Mouse (Mus musculus) urinary bladder, adult 18-20 months (tissue): ENCODE data around the gene Prex1.

Experiments used
- DNase-seq, 2 experiments: peaks; one replicate each; pipeline ENCODE4 v3.0.0; 2022; ENCODE audit warnings: low spot score in 2 of 2, mixed read lengths in 2 of 2

The Prex1 gene

GRCm38 (mm10) chr2:166606053-166606452 lies 107.6 kb downstream of the Prex1 start:
- DNase-seq, result no peak

- DNase-seq, result no peak
Measured at GRCm38 (mm10) chr2:166605164-166605831, 108.3 kb downstream of the Prex1 start.

- no peak for DNase-seq
Measured at GRCm38 (mm10) chr2:166602948-166603347, 110.7 kb downstream of the Prex1 start.

- no peak for DNase-seq
Measured at GRCm38 (mm10) chr2:166601420-166601819, 112.2 kb downstream of the Prex1 start.

DNA sequence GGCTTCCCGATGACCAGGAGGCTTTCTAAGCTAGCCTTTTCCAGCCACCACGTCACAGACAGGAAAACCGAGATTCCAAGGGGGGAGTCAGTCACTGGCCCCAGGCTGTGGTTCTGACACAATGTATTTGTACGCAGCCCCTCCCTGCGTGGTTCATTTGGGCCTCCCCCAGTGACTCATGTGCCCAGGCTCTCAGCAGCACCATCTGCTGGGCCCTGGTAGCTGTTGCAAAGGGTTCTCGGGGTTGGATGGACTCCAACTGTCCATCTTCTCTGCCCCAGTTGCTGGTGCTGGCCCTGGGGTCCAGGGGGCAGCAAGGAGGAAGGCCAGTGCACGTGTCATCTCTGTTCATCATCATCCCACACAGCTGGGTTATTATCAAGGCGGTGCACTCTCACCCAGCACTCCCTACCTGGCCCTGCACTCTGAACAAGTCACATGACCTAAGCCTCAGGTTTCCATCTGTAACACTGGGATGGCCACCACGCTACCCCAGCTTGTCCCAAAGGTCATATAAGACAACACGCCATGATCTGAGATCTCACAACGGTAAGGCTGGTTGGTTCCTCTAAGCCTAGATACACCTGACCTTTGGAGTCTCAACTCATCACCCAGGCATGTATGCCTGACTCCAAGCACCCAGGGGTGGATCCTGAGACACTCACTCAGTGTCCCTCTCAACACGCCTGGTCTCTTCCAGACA lies 115.0 kb downstream of the Prex1 start:
- DNase-seq, result no peak

DNA sequence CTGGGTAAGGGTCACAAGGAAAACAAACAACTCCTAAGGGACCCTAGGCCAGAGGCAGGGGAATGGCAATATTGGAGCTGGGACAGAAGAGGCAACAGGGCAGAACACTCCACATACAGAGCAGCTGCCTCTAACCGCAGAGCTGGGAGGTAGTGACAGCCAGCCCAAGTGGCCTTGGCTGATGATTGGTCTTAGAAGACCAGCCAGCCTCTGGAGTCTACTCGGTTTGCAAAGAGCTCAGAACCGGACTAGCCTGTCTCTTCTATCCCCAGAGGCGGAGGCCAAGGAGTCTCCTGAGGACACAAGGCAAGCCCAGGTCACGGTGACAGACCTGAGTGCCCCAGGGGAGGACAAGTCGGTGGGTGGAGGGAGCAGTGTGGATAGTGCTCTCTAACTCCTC lies 115.9 kb downstream of the Prex1 start:
- DNase-seq, result no peak

- peak; percentile 48 to 85 for DNase-seq
Measured at GRCm38 (mm10) chr2:166592034-166592912, 121.4 kb downstream of the Prex1 start.

GRCm38 (mm10) chr2:166584491-166584890 lies 129.1 kb downstream of the Prex1 start:
- DNase-seq, result no peak

- no peak for DNase-seq
Measured at GRCm38 (mm10) chr2:166583292-166583691, 130.3 kb downstream of the Prex1 start.

- DNase-seq, result no peak
Measured at GRCm38 (mm10) chr2:166581881-166582583, 131.6 kb downstream of the Prex1 start.

GRCm38 (mm10) chr2:166579793-166580192 lies 133.8 kb downstream of the Prex1 start:
- no peak for DNase-seq

DNA sequence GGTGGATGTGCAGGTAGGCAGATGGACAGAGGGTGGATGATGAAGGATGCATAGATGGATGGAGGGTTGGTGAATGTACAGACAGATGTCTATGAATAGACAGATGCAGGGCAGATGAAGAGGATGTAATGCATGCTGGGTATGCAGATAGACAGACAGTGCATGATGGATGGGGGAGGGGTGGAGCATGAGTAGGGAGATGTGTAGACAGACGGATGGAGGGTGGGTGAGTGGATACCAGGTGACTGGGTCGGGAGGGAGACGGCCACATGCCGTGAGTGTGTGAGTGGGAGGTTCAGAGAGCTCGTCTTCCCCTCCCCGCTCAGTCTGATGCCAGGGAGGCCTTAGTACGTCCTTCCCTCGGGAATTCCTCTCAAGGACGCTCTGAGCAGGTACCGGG lies 134.3 kb downstream of the Prex1 start:
- DNase-seq, result no peak

DNA sequence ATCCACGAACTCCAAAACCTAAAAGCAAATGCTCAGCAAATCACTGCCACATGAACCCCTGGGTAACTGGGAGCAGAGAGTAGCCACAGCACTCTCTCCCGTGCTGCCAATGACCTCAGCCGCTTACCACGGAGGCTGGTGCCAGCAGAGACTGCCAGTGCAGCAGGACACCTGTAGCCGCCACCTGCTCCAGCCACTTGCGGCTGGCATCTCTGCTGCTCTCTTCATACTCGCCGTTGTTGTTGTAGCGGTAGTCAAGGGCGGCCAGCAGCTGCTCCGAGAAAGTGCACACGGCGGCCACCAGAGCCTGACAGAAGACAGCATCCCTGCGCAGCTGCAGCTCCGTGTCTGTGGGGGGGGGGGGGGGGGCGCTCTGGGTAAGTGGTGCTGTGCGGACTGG lies 138.2 kb downstream of the Prex1 start:
- no peak for DNase-seq

DNA sequence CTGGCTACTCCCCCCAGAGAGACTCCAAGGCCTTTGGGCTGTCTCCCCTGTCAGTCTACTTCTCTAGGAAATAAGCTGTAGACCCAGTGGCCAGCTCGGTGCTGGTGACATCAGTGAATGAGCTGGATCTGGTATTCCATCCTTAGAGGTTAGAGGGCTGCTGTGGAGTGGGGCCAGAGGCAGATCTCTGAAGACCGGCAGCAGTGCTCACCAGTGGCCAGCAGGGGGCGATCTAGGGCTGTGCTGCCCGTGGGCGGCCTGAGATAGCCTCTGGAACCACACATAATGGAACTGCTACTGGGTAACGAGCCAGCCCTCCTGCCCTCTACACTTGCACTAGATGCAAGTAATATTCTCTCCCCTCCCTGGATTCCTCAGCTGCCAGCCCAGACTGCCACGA lies 138.7 kb downstream of the Prex1 start:
- DNase-seq, result no peak

- DNase-seq, result no peak
Measured at GRCm38 (mm10) chr2:166573621-166574020, 140.0 kb downstream of the Prex1 start.

- no peak for DNase-seq
Measured at GRCm38 (mm10) chr2:166572297-166572696, 141.3 kb downstream of the Prex1 start.

DNA sequence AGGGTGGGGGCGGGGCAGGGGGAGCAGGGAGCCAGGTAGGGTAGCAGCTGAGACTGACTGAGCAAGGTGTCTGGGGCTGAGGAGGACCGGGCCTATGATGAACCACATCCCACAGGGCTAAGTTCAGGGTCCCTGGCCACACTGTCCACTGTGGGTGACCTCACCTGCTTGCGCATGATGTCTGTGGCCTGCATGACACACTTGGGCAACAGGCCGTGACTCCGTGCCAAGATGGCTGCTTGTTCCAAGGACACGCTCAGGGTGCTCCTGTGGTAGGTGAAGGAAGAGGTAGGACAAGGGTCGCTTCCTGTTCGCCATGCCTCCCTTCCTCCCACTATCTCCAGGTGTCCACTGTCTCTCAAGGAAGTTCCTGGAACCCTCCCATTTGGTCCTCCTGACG lies 144.4 kb downstream of the Prex1 start:
- DNase-seq, result no peak

DNA sequence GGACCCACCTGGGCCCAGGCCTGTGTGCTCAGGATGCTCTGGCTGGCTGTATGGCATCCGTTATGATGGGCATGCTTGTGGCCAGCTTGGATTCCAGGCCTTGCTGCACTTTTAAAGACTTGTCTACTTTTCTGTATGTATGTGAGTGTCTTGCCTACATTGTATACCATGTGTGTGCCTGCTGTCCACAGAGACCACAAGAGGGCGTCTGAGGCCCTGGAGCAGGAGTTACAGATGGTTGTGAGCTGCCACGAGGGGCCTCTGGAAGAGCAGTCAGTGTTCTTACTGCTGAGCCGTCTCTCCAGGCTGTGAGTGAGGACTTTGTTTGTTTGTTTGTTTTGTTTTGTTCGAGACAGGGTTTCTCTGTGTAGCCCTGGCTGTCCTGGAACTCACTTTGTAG lies 148.1 kb downstream of the Prex1 start:
- DNase-seq, result no peak

DNA sequence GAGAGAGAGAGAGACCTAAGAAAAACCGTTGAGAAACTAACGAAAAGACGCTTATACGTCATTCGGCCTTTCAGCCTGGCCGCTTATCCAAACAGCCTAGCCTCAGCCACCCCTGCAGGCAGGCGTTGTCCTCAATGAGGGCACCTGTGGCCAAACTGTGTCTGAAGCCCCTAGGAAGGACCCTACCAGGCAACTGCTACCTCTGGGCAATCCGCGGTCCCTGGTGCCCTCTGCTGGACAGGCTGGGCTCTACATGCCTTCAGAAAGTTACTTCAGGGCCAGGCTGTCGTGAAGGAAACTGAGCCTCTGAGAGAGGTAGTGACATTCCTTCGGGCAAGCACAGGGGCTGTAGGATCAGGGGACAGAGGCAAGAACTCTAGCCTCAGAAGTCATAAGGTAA lies 149.2 kb downstream of the Prex1 start:
- DNase-seq, result peak; percentile 31 to 68

DNA sequence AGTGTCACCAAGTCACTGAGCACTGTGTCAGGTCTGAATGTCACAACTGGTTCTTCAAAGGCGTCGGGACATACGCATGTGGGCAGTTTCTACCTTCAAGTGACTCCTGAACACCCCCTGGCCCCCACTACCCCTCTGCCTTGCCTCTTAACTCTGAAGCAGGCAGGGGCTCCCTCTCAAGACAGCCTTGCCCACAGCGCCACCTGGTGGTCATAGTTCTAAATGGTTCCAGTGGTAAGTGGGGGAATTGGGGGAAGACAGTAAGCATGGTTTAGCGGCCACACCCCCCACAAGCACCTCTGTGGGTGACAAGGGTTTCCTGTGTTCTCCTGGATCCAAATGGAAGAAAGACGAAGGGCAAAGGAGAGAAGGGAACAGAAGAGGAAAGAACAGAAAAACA lies 149.7 kb downstream of the Prex1 start:
- peak; percentile 71 to 81 for DNase-seq

DNA sequence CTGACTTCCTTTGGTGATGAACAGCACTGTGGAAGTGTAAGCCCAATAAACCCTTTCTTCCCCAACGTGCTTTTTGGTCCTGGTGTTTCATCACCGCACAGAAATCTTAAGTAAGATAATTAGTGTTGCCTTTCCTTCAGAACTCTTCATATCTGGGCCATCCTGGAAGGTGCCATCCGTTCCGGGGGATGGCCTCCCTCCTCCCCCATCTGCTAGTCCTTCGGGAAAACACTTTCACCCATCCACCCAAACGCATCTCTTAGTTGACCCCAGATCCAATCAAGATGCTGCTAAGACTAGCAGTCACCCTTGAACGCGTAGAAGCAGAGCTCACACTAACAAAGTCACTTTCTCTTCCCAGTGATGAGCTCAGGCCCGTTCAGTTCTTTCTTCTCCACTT lies 150.6 kb downstream of the Prex1 start:
- no peak for DNase-seq

- DNase-seq, result no peak
Measured at GRCm38 (mm10) chr2:166561781-166562180, 151.9 kb downstream of the Prex1 start.
